Mouse (Mus musculus): ENCODE measurements at regions not wholly inside any gene's neighbourhood (a gene's known extent, or its start where the extent isn't known, plus 50 kb on each side); places are given as distances from the start of the nearest gene placed in this dataset.
A peak's percentile ranks its signal among the peaks of the same experiment; 100 is the strongest.

DNA sequence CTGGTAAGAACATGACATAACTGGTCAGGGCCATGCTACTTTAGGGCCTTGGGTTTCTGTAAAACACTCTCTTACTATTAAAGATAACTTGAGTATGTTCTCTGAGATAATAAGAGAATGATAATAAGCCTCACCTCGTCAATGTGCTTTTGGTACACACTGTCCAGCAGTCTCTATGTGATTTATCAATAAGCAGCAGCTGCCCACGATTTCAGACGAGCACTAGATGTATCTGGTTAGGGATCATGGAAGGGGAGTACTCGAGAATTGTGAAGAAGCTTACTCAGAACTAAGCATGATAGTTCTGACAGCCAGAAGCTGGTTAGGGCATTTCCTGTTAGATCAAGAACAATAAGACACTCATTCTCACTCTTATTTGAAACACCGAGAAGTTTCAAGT is 53.8 kb downstream of the Neurod6 start:
- no peak for DNase-seq

DNA sequence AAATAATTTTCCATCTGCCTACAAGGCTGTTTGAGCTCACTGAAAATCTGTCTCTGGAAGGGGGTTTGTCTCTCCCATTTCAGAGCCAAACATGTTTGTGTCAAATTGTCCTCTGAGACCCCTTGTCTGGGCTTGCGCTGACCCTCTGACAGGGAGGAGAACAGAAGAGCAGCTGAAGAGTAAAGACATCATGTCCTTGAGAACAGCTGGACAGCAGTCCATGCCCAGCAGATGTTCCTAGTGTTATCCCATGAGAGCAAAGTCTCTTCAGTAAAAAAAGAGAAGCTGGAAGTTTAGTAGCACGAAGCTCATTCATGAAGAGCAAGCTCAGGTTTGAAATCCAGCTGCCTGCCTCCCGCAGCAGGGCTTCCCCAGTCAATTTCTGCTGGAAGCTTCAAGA is 60.7 kb downstream of the Neurod6 start:
- no peak for DNase-seq

DNA sequence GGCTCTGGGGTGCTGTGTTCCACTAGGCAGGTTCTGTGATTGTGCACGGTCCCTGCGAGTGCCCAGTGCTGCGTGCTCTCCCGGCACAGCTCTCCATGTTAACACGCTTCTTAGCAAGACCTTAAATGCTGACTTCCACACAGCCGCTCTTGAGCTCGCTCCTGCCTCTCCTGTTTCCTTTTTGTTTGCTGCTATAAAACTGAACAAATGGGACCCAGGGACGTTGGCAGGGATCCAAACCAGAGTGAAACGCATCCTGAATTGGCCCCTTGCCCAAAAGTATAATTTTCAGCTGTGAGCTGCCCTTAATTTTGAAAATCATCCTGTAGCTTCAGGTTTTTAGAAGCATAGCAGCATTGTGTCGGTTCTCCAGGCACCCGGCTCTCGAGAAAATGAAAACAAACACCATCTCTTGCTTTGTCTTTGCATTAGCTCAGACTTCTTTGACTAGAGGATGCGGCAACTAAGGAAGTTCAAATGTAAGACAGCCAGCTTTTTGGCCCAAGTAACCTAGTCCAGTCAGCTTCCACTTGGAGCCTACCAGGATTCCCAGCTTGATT is 63.1 kb downstream of the Neurod6 start:
- DNase-seq, result peak; percentile 36 to 51

DNA sequence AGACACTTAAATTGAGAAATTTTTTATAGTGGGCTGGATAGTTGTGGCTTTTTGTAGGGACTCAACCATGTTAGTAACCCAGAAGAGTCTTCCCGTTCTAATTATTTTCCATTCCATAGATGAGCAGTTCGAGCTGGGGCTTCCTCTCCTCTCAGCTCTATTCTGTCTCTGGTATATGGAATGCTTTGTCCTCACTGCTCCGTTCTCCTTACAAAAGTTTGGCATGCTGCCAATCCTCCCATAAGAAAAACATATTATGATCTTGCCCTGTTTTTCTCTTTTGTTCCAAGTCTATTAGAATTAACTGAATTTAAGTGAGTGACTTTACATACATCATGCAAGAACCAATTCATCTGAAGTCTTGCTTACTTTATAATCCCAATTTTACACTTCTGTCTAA is 70.7 kb downstream of the Neurod6 start:
- no peak for DNase-seq

DNA sequence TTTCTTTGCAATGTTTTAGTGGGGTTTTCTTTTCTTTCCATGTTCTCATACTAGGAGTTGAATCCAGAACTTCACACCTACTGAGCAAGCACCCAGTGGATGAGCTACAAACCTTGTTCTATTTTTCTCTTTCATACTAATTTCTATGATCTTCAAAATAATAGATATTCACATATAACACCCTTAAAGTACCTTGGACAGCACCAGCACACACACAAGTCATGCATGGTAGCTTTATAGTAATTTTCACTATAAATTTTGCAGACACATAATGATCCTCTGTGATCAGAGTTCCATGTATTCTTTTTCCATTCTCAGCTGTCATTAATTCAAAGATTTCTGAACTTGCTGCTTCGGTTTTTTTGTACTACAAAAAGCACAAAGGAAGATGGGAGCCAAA is 71.1 kb downstream of the Neurod6 start:
- no peak for DNase-seq

DNA sequence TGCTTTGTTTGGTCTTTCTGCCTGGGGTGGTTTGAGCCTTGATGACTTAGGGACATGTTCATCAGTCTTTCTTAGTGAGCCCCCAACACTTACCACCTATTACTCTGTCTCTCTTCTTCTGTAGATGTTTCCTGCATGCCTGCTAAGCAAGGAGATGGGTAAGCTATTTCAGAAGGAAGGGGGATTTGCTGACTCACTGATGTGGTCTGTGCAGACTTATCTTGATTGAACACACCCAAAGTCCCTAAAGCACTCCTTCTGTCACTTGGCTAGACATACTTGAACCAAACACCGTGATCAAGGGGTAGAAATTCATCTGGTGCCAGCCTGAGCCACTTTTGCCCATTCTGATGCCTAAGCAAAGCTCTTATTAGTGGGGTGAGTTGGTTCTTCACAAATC is 72.0 kb downstream of the Neurod6 start:
- no peak for DNase-seq

DNA sequence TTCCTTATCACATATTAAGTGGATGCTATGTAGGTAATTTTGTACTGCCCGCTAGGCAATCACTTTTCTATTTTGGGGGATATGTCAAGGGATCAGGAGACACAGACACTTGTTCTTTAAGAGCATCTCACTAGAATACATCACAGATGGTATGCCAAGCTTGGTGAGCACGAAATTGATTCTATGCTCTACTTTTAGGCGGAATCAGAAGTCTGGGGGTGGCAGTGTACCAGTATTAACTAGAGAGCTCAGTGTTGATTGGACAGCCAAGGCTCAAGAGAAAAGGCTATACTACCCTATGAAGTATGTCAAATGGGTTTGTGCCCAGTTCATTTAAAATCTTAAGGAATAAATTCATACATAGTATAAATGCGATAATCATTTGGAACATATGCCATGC is 84.0 kb downstream of the Neurod6 start:
- no peak for DNase-seq

DNA sequence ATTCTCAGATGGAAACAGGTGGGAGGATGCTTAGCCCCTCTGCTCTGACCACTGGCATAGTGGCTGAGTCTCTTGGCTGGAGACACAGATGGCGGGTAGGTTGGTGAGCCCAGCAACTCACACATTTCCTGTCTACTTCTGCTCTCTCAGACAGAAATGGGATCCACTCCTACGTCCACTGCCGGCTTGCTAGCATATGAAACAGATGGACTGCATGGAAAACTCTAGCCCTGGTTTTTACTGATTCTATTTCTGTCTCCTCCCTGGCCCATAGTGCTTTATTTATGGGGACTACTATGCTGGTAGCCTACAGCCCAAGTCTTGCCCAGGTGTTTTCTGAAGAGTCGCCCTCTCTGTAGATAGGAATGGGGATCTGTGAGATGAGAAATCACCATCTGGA is 88.9 kb downstream of the Neurod6 start:
- no peak for DNase-seq

DNA sequence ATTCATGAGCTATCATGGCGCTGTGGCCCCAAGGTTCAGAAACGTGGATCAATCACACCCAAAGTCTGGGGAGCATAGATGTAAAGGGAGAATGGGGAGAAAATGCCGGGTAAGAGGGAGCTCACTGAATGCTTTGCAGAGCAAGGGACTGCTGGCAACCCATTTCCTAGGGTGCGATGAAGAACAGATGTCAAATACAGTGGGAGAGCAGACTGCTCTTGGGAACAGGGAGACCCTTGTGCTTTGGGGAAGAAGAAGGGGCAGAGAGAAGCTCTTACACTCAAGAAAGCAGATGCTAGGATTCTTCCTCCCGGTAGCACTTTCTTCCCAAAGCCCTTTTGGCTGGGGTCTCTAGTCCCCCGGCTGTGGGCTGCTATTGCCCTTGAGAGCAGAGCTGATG is 100.0 kb downstream of the Neurod6 start:
- DNase-seq, result no peak

DNA sequence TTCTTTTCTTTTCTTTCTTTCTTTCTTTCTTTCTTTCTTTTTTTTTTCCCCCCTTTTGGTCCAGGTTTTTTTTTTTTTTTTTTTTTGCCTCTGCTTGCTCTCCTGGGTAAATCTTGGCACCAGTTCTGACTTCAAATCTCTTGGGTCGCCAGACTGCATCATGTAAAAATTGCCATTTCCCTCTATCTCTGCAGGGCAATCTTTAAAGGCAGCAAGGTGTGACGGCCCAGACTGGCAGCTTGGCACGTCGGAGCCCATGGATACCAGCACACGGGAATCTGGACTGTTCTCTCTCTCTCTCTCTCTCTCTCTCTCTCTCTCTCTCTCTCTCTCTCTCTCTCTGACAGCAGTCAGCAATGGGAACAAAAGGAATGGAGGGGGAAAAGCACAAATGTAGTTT is 101.0 kb downstream of the Neurod6 start:
- peak in 1 of 2 experiments; percentile 5 for DNase-seq

DNA sequence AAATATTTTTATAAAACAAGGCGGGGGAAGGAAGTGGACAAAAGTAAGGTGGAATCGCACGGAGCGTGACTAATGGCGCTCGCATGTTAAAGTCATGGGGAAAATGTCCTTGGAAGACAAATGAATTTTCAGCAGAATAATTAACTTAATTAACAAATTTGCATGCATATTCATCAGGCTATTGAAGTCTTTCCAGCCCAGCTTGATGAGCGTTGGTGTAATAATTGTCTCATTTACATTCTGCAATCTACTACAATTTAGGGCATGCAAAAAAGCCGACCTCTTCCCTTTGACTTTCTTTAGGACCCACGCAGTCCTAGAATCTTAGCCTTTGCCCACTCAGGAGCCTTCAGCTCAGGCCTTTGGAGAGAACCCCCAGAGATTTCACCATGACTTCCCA is 101.5 kb downstream of the Neurod6 start:
- DNase-seq, result no peak

DNA sequence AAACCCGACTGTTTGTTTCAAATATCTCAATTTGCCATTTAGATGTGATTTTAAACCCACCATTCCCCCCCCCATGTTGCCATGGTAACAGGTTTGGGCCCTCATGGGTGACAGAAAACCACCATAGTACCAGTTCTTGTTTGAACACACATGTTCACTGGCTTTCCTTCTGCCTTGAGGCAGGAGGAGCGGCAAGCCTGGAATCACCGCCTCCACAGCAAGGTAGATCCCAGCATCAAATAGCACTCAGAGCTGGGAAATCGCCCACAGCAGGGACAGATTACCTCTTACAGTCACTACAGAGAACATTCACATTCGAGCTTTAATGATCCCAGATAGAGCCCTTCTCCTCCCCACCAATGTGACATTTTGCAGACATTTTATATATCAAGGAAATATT is 102.0 kb downstream of the Neurod6 start:
- no peak for DNase-seq

DNA sequence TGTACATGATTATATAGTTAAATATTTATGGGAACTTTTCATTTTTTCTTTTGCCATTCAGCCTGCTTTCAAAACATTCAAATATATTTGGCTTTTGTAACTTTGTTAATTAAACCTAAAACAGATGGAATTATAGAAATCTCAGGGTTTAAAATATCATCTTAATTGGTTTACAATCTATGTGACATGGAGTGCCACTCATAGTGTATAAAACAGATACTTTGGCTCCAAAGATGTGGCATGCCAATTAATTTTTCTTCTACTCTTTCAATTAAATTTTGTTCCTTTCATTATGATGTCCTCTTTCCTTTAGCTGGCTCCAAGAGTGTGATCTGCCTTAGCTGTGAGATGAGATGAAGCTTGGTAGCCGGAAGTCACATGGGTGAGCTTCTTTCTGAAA is 103.0 kb downstream of the Neurod6 start:
- no peak for DNase-seq

DNA sequence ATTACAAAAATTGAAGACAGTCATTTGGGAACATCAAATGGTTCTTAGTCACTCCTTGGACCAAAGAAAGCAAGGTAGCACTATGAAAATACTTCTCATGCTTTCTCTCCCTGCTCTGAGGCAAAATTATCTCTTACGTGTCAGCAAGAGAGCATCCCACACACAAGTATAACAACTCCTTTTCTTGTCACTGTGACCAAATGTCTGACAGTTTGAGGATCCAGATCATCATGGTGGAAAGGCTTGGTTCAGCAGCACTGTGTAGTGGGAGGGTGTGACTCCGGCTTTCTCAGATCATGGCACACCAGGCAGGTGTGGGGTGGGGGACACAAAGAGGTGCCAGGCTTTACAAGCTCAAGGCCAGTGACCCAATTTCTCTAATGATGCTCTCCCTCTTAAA is 113.5 kb downstream of the Neurod6 start:
- no peak for DNase-seq

DNA sequence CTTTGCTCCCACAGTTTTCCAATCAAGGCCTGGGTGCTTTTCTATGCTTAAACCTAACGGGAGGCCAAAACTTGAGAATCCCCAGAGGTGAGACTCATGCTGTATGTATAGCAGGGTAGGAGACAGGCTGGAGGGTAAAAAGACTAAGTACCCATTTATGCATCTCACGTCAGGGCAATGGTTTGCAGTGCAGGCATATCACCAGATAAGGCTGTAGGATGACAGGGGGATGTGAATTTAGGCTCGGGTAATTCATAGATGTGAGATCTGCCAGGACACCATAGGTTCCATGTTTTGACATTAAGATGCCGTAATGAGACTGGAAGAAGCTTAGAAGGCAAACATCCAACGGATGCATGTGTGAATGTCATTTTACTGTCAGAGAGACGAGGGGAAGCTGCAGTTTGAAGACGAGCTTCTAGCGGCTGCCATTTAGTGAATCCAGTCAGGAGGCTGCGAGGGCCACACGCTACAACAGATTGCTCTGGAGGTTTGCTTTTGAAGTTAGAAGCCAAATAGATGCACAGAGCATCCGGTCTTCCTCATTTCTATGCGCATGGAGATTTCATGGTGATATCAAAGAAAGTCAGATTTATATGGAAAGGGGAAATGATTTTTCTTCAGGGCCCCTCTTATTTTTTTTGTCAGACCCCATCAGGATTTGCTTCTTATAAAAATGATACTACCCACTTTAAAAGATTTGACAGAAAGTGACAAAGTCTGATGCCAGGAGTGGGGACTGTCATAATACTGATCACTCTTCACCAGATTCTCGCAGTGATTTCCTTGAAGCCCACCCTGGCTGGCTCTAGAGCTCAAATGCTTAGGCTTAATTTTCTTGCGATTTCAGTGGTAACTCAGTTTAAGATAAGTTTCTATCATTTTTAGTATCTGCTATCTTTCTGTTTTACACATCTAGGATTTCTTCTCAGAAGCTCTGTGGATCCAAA is 113.8 kb downstream of the Adcyap1r1 start:
- no peak for DNase-seq

DNA sequence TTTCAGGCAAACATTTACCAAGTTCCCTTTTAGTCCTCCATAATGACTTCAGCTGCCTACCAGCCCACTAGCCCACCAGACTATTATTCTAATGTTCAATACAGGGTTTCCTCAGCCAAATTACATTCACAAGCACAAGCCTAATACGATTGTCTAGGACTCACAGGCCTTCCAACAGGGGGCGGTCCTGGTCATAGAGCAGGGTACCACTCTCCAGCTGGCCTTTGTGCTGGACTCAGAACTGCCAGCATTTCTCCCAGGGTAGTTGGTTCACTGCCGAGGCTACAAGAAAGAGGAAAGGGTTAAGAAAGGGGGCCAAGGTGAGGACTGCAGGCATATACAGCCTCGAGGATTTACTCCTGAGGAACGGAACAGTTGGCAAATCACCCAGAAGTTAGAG is 108.8 kb downstream of the Adcyap1r1 start:
- DNase-seq, result no peak

DNA sequence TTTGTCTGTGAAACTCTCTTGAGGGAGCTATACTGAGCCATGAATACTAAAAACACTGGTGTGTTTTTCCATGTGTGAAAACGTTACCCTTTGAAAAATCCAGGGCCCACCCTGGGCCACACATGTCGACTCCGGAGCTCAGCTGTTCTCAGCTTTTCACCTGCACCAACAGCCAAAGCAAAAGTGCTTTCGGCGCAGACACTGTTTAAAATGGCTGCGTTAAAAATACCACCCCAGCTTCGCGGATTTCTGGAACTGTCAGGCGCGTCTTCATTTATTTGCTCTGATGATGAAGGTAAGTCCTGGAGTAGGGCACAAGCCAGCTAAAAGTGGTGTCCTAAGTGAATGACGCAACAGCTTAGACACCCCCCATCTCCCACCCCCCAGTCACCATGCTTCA is 108.0 kb downstream of the Adcyap1r1 start:
- DNase-seq, result no peak
